Mouse (Mus musculus) large intestine, adult 2 months (tissue): ENCODE measurements around the gene Spdye4a. TPM values are rescaled to one million over a fixed set of nuclear protein-coding genes. Genes with fewer than 3 reads are reported as not detected.

Source experiments
- polyA plus RNA-seq: library from polyadenylated mRNA; depleted of rRNA; stranded (reverse); fragments of >200 nt; gene quantifications from 2 replicates; pipeline ENCODE4 v1.2.3, GENCODE M21; 2012; rRNA removed

Spdye4a gene
- polyA plus RNA-seq, 1 experiment: not detected

Other genes starting within 250 kb of the Spdye4a start
- 15.7 and 19.4 TPM in 2 replicates for gene Rnf216, start 113.9 kb downstream of the Spdye4a start, polyA plus RNA-seq
- not detected in 2 replicates for gene Olfr718-ps1, start 79.3 kb downstream of the Spdye4a start, polyA plus RNA-seq
- 2.6 and 3.1 TPM in 2 replicates for gene Rbak, start 46.1 kb downstream of the Spdye4a start, polyA plus RNA-seq
- not detected in 2 replicates for gene Spdye4b, start 45.9 kb downstream of the Spdye4a start, polyA plus RNA-seq
- gene Zfp12, start 8.3 kb upstream of the Spdye4a start, polyA plus RNA-seq: 4.1 and 4.5 TPM in 2 replicates
- 1.3 and 1.9 TPM in 2 replicates for gene Zfp316, start 43.1 kb upstream of the Spdye4a start, polyA plus RNA-seq
- gene Zfp853, start 66.7 kb upstream of the Spdye4a start, polyA plus RNA-seq: 0.07 and 0.08 TPM in 2 replicates
- 17.7 and 18.3 TPM in 2 replicates for gene E130309D02Rik, start 88.5 kb upstream of the Spdye4a start, polyA plus RNA-seq
- 53.3 and 63.0 TPM in 2 replicates for gene Zdhhc4, start 102.4 kb upstream of the Spdye4a start, polyA plus RNA-seq
- 0.16 and 0.22 TPM in 2 replicates for gene Grid2ip, start 130.4 kb upstream of the Spdye4a start, polyA plus RNA-seq
- gene Kdelr2, start 176.9 kb upstream of the Spdye4a start, polyA plus RNA-seq: 216 and 221 TPM in 2 replicates
- 18.9 and 22.4 TPM in 2 replicates for gene Daglb, start 237.7 kb upstream of the Spdye4a start, polyA plus RNA-seq